Mouse (Mus musculus): ENCODE results near the gene Vps51. TPM values are rescaled to one million over a fixed set of nuclear protein-coding genes. Genes with fewer than 3 reads are reported as not detected.

Vps51 gene
- polyA plus RNA-seq, 2 experiments = 51.9 to 81.6 TPM

DNA sequence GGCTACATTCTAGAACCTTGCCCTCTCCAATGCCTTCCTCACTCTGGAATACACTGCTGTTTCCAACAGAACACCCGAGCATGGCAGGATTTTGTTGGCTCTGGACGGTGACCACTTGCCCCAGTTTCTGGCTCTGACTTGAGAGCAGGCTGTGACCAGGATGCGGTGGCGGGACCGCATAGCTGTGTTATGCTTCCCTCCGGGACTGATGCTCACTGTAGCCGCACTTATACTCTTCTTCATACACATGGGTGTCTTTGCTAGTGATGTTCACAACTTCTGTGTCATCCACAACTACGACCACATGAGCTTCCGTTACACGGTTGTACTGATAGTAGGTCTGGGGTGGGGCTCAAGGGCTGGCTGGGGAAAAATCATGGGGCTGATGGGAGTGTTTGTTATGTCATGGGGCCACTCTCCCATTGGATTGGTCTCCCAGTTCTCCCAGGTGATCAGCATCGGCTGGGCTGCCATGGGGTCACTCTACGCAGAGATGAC is 3.0 kb upstream of the Vps51 start, which contains the start of gene Tmem262:
Gene Tmem262 (plus strand): TSS at position 51 of the 498 bp plus-strand sequence.
- Histone ChIP-seq H3K4me2 (replicated peaks; ENCODE audit: low read depth, low read length, severe bottlenecking) (no peak within 1 kb of the TSS), H3K9ac (ENCODE audit: low read depth, low read length, severe bottlenecking) (no peak within 1 kb of the TSS), H3K4me3 (replicated peaks; ENCODE audit: low read length) (no peak within 1 kb of the TSS), H3K4me1 (ENCODE audit: control insufficient read depth, insufficient read depth, low read length) (peaks cover 12% of the 10 kb centered on the region), H3K9me3 (ENCODE audit: control insufficient read depth, low read length) (no peaks in the 10 kb centered on the region), H3K27ac (replicated peaks; ENCODE audit: low read depth, low read length) (no peak within 1 kb of the TSS), H3K36me3 (ENCODE audit: control insufficient read depth, insufficient read depth, low read length) (peaks cover 35% of the 10 kb centered on the region), H3K27me3 (ENCODE audit: control insufficient read depth, insufficient read depth, low read length) (no peaks in the 10 kb centered on the region)
- TF ChIP-seq POLR2A (IDR thresholded peaks at IDR 0.05; ENCODE audit: borderline replicate concordance, extremely low read depth, insufficient read depth, insufficient read length) = no peak
- 95% methylated on average over 12 of the region's 12 CpGs for WGBS
- ATAC-seq (ENCODE audit: low FRiP score, low read depth) = no peak
- DNase-seq (ENCODE audit: low spot score) = no peak

DNA sequence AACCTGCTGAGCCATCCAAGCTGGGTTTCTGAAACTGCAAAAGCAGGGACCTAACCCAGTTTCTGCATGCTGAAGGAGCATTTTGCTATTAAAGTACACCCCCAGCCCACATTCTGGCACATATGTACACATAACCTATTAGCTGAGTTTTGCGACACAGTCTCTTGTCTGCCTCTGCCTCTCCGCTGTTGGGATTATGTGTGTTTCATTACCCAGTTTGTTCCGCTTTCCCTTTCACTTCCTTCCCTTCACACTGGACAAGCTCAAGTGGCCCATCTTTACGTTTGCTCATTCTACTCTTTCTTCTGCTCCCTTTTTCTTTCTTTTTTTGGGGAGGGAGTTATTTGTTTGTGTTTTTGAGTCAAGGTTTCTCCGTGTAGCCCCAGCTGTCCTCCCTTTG is 3.1 kb downstream of the Vps51 start:
- 91% methylated on average over 5 of the region's 5 CpGs for WGBS
- H3K4me3 ChIP-seq (replicated peaks; ENCODE audit: low read length) = no peak overlapping the region
- TF ChIP-seq POLR2A (IDR thresholded peaks at IDR 0.05; ENCODE audit: borderline replicate concordance, extremely low read depth, insufficient read depth, insufficient read length) = no peak

GRCm38 (mm10) chr19:6071261-6071660 is 5.8 kb downstream of the Vps51 start:
- Histone ChIP-seq H3K4me1 (ENCODE audit: control insufficient read depth, insufficient read depth, low read length) (peaks cover 16% of the 10 kb centered on the region), H3K9me3 (ENCODE audit: control insufficient read depth, low read length) (no peaks in the 10 kb centered on the region), H3K27ac (replicated peaks; ENCODE audit: low read depth, low read length) (no peak overlapping the region), H3K36me3 (ENCODE audit: control insufficient read depth, insufficient read depth, low read length) (peaks cover 49% of the 10 kb centered on the region), H3K9ac (ENCODE audit: low read depth, low read length, severe bottlenecking) (no peak overlapping the region), H3K27me3 (ENCODE audit: control insufficient read depth, insufficient read depth, low read length) (no peaks in the 10 kb centered on the region), H3K4me2 (replicated peaks; ENCODE audit: low read depth, low read length, severe bottlenecking) (no peak overlapping the region), H3K4me3 (replicated peaks; ENCODE audit: low read length) (no peak overlapping the region)
- no peak for ATAC-seq (ENCODE audit: low FRiP score, low read depth)
- TF ChIP-seq POLR2A (IDR thresholded peaks at IDR 0.05; ENCODE audit: borderline replicate concordance, extremely low read depth, insufficient read depth, insufficient read length) = no peak
- no peak for DNase-seq (ENCODE audit: low spot score)
- 93% methylated on average over 19 of the region's 19 CpGs for WGBS

More for the DNA sequence above, 3.1 kb downstream of the Vps51 start:
- Histone ChIP-seq H3K36me3 (ENCODE audit: control insufficient read depth, insufficient read depth, low read length) (peaks cover 43% of the 10 kb centered on the region), H3K27me3 (ENCODE audit: control insufficient read depth, insufficient read depth, low read length) (no peaks in the 10 kb centered on the region), H3K27ac (replicated peaks; ENCODE audit: low read depth, low read length) (no peak overlapping the region), H3K4me2 (replicated peaks; ENCODE audit: low read depth, low read length, severe bottlenecking) (no peak overlapping the region), H3K9ac (ENCODE audit: low read depth, low read length, severe bottlenecking) (no peak overlapping the region), H3K9me3 (ENCODE audit: control insufficient read depth, low read length) (no peaks in the 10 kb centered on the region), H3K4me1 (ENCODE audit: control insufficient read depth, insufficient read depth, low read length) (peaks cover 3% of the 10 kb centered on the region; the same call in 1 of the 2 replicates)
- ATAC-seq (ENCODE audit: low FRiP score, low read depth) (no peak), DNase-seq (ENCODE audit: low spot score) (no peak)

DNA sequence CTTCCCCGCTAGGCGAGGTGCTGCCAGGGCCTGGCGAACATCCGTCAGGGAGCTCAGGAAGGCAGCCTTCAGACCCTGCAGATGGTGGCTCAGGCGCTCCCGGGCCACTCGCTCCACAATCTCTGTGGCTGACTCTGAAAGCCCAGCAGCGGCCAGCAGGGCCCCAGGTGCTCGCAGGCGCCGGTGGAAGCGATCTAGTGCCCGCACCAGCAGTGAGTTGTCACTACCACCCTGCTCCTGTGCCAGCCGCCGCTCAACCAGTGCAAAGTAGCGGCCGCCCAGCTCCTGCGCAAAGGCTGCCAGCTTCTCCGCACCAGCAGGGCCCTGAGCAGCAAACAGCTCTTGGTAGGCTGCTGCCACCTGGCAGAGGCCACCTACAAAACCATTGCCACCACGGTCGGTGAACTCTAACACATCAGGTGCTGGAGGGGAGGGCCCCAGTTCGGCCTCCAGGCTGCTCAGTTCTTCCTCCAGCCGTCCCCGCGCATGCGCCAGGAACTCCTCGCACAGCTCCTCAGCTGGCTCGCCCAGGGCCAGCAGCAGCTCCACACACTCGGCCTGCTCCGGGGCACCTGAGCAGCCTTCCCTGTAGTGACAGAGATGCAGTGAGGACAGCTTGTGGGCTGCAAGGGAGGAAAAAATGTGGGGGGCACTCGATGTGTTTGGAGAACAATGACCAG is 6.3 kb downstream of the Vps51 start:
- no peak for ATAC-seq (ENCODE audit: low FRiP score, low read depth)
- no peak overlapping the region for H3K27ac ChIP-seq (replicated peaks; ENCODE audit: low read depth, low read length)
- DNase-seq (ENCODE audit: low spot score) = no peak
- 90% methylated on average over 31 of the region's 31 CpGs for WGBS
- H3K9me3 ChIP-seq (ENCODE audit: control insufficient read depth, low read length) = no peaks in the 10 kb centered on the region
- H3K36me3 ChIP-seq (ENCODE audit: control insufficient read depth, insufficient read depth, low read length) = peaks cover 49% of the 10 kb centered on the region
- no peak overlapping the region for H3K9ac ChIP-seq (ENCODE audit: low read depth, low read length, severe bottlenecking)
- TF ChIP-seq POLR2A (IDR thresholded peaks at IDR 0.05; ENCODE audit: borderline replicate concordance, extremely low read depth, insufficient read depth, insufficient read length) = no peak
- H3K27me3 ChIP-seq (ENCODE audit: control insufficient read depth, insufficient read depth, low read length) = no peaks in the 10 kb centered on the region
- no peak overlapping the region for H3K4me2 ChIP-seq (replicated peaks; ENCODE audit: low read depth, low read length, severe bottlenecking)
- H3K4me1 ChIP-seq (ENCODE audit: control insufficient read depth, insufficient read depth, low read length) = peaks cover 13% of the 10 kb centered on the region
- no peak overlapping the region for H3K4me3 ChIP-seq (replicated peaks; ENCODE audit: low read length)

- H3K36me3 ChIP-seq (ENCODE audit: control insufficient read depth, insufficient read depth, low read length) = peaks cover 44% of the 10 kb centered on the region
Measured at GRCm38 (mm10) chr19:6069851-6070250, 7.2 kb downstream of the Vps51 start.

More at GRCm38 (mm10) chr19:6069851-6070250, 7.2 kb downstream of the Vps51 start:
- Histone ChIP-seq H3K4me2 (replicated peaks; ENCODE audit: low read depth, low read length, severe bottlenecking) (no peak overlapping the region), H3K4me3 (replicated peaks; ENCODE audit: low read length) (no peak overlapping the region), H3K4me1 (ENCODE audit: control insufficient read depth, insufficient read depth, low read length) (peaks cover 13% of the 10 kb centered on the region), H3K9me3 (ENCODE audit: control insufficient read depth, low read length) (no peaks in the 10 kb centered on the region), H3K9ac (ENCODE audit: low read depth, low read length, severe bottlenecking) (no peak overlapping the region), H3K27ac (replicated peaks; ENCODE audit: low read depth, low read length) (no peak overlapping the region), H3K27me3 (ENCODE audit: control insufficient read depth, insufficient read depth, low read length) (no peaks in the 10 kb centered on the region)
- 86% methylated on average over 10 of the region's 10 CpGs for WGBS
- ATAC-seq (ENCODE audit: low FRiP score, low read depth) (no peak), DNase-seq (ENCODE audit: low spot score) (no peak)
- TF ChIP-seq POLR2A (IDR thresholded peaks at IDR 0.05; ENCODE audit: borderline replicate concordance, extremely low read depth, insufficient read depth, insufficient read length) = no peak
